Mouse (Mus musculus) intestine, postnatal 0 days (tissue): ENCODE data around the gene Pidd1. TPM values are rescaled to one million over a fixed set of nuclear protein-coding genes. Genes with fewer than 3 reads are reported as not detected.

Source experiments
- ATAC-seq: fragments of 200-750 bp; cut with Nextera tagmentation; 2 replicates; pipeline ENCODE4 v1.8.0; 2017; ENCODE audit warnings: mild to moderate bottlenecking, moderate TSS enrichment, moderate library complexity
- H3K27ac ChIP-seq: fragments of 300-500 bp; sonication (generic); 2 replicates; pipeline ENCODE4 v1.5.1; 2014; ENCODE audit warnings: mild to moderate bottlenecking, low read depth, low read length, moderate library complexity
- H3K27me3 ChIP-seq: fragments of 300-500 bp; sonication (generic); replicated peaks from 2 replicates; pipeline ENCODE4 v1.6.1; 2014; ENCODE audit warnings: low read length, mixed read lengths; ENCODE audit not compliant: control insufficient read depth, insufficient read depth
- H3K36me3 ChIP-seq: fragments of 300-500 bp; sonication (generic); 2 replicates; pipeline ENCODE4 v1.6.1; 2014; ENCODE audit warnings: mild to moderate bottlenecking, moderate library complexity; ENCODE audit not compliant: control insufficient read depth, insufficient read depth
- H3K4me1 ChIP-seq: fragments of 300-500 bp; sonication (generic); replicated peaks from 2 replicates; pipeline ENCODE4 v1.6.1; 2014; ENCODE audit warnings: antibody characterized with exemption, low read length, mixed read lengths; ENCODE audit not compliant: control insufficient read depth, insufficient read depth
- H3K4me2 ChIP-seq: fragments of 300-500 bp; sonication (generic); replicated peaks from 2 replicates; pipeline ENCODE4 v1.6.1; 2014; ENCODE audit warnings: low read depth, mild to moderate bottlenecking, moderate library complexity
- H3K4me3 ChIP-seq: fragments of 300-500 bp; sonication (generic); 2 replicates; pipeline ENCODE4 v1.5.1; 2014; ENCODE audit warnings: low read depth, low read length
- H3K9ac ChIP-seq: fragments of 300-500 bp; sonication (generic); 2 replicates; pipeline ENCODE4 v1.6.1; 2014; ENCODE audit warnings: mild to moderate bottlenecking, low read depth, low read length
- H3K9me3 ChIP-seq: fragments of 300-500 bp; sonication (generic); 2 replicates; pipeline ENCODE4 v1.6.1; 2016; ENCODE audit warnings: mixed run types; ENCODE audit not compliant: control insufficient read depth
- CTCF ChIP-seq: sonication (generic); IDR thresholded peaks from 2 replicates; pipeline ENCODE4 v1.5.1; 2016; ENCODE audit warnings: low read depth, mild to moderate bottlenecking, control low read depth, antibody characterized with exemption, moderate library complexity
- WGBS: fragments of 180-500 bp; shearing (Covaris S2); extraction: QIAGEN DNeasy Blood & Tissue Kit; methylation state at CpG from one replicate; pipeline ENCODE4 v1.1.7; 2014; 5-methylcytosine and 5-hydroxymethylcytosine counted together
- polyA plus RNA-seq: library from polyadenylated mRNA; unstranded; fragments of >200 nt; fragmentation: Nextera tagmentation; extraction: Ambion mirVana; gene quantifications from 2 replicates; pipeline ENCODE4 v1.2.1, GENCODE M21; 2015

Pidd1 gene
- polyA plus RNA-seq, 1 experiment from 2014 or later: 1.6 TPM

DNA sequence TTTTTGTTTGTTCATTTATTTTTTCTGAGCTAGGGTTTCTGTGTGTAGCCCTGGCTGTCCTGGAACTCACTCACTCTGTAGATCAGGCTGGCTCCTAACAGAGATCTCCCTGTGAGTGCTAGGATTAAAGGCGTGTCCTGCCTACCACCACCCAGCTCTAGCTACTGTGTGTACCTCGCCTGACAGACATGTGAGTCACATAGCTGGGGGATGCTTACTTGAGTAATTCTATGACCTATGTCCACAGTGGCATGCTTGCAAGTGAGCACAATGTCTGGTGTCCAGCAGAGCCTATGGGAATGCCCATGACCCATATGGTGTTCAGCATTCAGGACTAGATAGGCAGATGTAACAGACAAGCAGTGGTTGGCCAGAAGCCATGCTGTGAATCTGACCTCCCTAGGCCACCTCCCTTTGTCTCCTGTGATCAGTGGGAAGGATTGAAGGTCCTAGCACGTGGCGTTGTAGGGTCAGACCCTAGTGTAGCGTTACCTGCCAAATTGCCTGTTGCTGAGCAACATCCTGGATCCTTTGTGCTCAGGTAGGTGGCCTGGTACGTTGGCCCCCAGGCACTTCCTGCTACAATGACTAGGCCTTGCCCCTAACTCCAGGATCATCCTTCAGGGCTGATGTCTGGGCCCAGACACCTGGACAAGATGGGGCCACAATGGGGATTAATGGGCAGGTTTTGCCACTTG, 27.5 kb downstream of the Pidd1 start:
- WGBS: 76% methylated on average over 6 of the region's 6 CpGs
- Histone ChIP-seq H3K4me3 (no peak overlapping the region), H3K9me3 (no peaks in the 10 kb centered on the region), H3K9ac (no peak overlapping the region), H3K4me2 (no peak overlapping the region), H3K27ac (peak overlapping the region; percentile 16; the same call in 1 of the 2 replicates), H3K4me1 (peaks cover 5% of the 10 kb centered on the region; the same call in 1 of the 2 replicates), H3K36me3 (no peaks in the 10 kb centered on the region), H3K27me3 (no peaks in the 10 kb centered on the region)
- ATAC-seq: no peak
- TF ChIP-seq CTCF: no peak

DNA sequence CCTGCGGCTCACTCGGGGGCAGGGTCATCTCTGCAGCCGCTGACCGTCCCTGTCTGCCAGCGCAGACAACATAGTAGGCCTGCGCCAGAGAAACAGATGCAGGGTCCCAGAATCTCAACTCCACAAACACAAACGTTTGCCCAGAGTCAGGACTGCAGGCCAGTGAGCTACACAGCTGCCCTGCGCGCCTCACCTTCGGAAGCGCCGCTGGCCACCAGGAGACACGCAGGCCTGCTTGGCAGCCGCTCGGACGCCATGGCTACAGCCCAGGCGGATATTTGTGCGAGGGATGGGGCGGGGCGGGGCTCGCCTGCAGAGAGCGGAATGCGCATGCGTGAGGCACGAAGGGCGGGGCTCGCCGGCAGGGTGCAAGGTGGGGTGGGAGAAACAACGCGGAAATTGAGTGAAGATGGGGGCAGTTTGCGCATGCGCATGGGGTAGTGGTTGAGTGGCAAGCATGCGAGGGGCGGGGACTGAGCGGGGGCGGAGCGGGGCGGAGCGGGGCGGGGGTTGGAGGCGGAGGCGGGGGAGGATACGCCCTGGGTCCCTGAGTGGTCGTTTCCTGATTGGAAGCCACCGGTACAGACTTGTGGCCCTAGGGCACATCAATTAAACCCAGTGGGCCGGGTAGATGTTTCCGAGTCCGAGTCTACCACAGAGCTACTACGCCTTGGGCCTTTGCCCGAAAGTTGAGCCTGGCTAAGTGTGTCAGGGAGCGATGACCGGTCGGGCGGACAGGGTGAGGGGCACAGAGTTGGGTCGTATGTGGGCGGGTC, 29.8 kb downstream of the Pidd1 start, which contains the start of gene Gatd1:
Gatd1 (minus strand) TSS at position 328 of the 776 bp plus-strand sequence.
- under 1% methylated on average over 56 of the region's 56 CpGs for WGBS
- peak; percentile 54 for TF ChIP-seq CTCF

DNA sequence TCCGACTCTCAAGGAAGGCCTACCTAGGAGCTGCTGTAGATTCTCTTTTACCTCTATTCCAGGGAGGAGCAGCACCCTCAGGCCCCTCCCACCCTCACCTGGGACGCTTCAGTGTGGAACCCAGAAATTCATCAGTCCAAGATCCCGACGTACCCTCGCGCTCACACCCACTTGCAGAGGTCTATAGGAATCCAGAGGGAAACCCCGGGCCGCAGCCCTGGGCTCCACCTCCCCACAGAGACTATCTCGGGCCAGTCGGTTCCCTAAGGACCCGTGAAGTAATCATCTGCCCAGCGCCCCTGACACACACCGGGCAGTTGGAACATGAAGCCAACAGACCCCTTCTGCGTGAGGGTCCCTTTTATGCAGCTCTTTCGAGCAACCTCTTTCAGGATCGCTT, 30.5 kb downstream of the Pidd1 start:
- TF ChIP-seq CTCF: no peak
- Histone ChIP-seq H3K27ac (peak overlapping the region; percentile 84), H3K36me3 (peaks cover 19% of the 10 kb centered on the region; the same call in 1 of the 2 replicates), H3K4me2 (peak overlapping the region; percentile 90), H3K4me3 (peak overlapping the region; percentile 59), H3K4me1 (peaks cover 5% of the 10 kb centered on the region; the same call in 1 of the 2 replicates), H3K9me3 (no peaks in the 10 kb centered on the region), H3K9ac (peak overlapping the region; percentile 65), H3K27me3 (no peaks in the 10 kb centered on the region)
- WGBS: 1% methylated on average over 16 of the region's 16 CpGs
- no peak for ATAC-seq

More for the DNA sequence above, 29.8 kb downstream of the Pidd1 start, which contains the start of gene Gatd1:
- Histone ChIP-seq H3K9me3 (no peaks in the 10 kb centered on the region), H3K4me2 (peak within 1 kb of the TSS; percentile 90), H3K27me3 (no peaks in the 10 kb centered on the region), H3K27ac (peak within 1 kb of the TSS; percentile 84), H3K4me1 (peaks cover 5% of the 10 kb centered on the region; the same call in 1 of the 2 replicates), H3K9ac (peak within 1 kb of the TSS; percentile 65), H3K4me3 (peak within 1 kb of the TSS; percentile 59), H3K36me3 (peaks cover 16% of the 10 kb centered on the region; the same call in 1 of the 2 replicates)
- peak; percentile 91 for ATAC-seq

DNA sequence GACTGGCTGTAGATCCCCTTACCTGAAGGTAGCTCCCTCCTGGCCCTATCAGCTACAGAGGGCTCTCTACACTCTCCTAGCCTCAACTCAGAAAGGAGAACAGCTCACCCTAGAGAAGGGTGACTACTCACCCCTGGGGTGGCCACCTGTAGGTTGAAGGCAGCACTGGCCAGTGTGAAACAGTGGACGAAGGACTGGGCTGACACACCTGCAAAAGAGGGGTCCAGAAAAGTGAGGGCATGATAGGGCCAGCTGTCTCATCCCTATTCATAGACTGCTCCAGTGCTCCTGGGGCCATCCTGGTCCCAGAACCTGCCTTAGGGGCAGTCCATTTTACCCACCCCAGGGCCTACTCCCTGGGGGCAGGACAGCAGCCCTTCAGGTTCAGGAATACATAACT, 32.2 kb downstream of the Pidd1 start:
- Histone ChIP-seq H3K27me3 (no peaks in the 10 kb centered on the region), H3K9me3 (no peaks in the 10 kb centered on the region), H3K4me2 (no peak overlapping the region), H3K4me1 (peaks cover 5% of the 10 kb centered on the region; the same call in 1 of the 2 replicates), H3K27ac (no peak overlapping the region), H3K36me3 (peaks cover 24% of the 10 kb centered on the region; the same call in 1 of the 2 replicates), H3K4me3 (no peak overlapping the region), H3K9ac (no peak overlapping the region)
- WGBS: 100% methylated on average over 1 of the region's 1 CpGs
- ATAC-seq: no peak
- TF ChIP-seq CTCF: no peak

DNA sequence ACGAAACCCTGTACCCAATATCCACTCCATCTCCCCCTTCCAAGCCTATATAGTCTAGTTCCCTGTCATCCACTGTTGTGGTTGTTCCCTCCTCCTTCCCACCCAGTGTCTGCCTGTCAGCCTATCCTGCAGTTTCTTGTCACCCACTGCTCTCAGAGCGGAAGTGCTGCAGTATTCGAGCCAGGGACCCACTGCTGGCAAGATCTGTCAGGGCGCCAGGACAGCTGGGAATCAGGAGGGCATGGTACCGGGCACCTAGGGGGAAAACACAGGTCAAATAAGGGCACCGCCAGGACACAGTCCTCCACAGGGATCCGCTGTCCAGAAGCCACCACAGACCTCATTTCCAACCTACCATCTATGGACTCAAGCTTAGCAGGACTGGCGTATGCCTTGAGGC, 33.2 kb downstream of the Pidd1 start:
- Histone ChIP-seq H3K4me3 (no peak overlapping the region), H3K9me3 (no peaks in the 10 kb centered on the region), H3K9ac (no peak overlapping the region), H3K27ac (no peak overlapping the region), H3K27me3 (no peaks in the 10 kb centered on the region), H3K4me1 (peaks cover 5% of the 10 kb centered on the region; the same call in 1 of the 2 replicates), H3K4me2 (no peak overlapping the region), H3K36me3 (peaks cover 24% of the 10 kb centered on the region; the same call in 1 of the 2 replicates)
- no peak for ATAC-seq
- no peak for TF ChIP-seq CTCF
- 96% methylated on average over 8 of the region's 8 CpGs for WGBS

DNA sequence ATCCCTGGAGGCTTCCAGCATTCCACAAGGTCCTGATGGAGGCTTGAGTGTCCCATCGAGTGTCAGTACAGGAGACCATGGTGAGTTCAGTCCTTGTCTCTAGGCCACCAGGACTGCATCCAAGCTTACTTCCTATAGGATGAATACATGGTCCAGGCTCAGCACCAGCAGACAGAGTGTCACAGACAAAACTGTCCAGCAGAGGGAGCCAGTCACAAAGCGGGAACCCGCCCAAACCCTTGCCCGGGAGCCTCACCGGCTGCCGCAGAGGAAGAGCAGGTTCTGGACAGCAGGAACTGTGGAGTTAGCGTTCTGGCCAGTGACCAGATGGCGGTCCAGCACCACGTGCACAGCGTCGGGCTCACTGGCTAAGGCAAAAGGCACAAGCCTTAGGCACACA, 35.0 kb downstream of the Pidd1 start:
- no peaks in the 10 kb centered on the region for H3K27me3 ChIP-seq
- H3K4me3 ChIP-seq: no peak overlapping the region
- no peak overlapping the region; the same call in 1 of the 2 replicates for H3K4me2 ChIP-seq
- peaks cover 5% of the 10 kb centered on the region; the same call in 1 of the 2 replicates for H3K4me1 ChIP-seq
- TF ChIP-seq CTCF: peak; percentile 98
- H3K36me3 ChIP-seq: peaks cover 24% of the 10 kb centered on the region; the same call in 1 of the 2 replicates
- peak; percentile 67 for ATAC-seq
- no peak overlapping the region for H3K9ac ChIP-seq
- H3K9me3 ChIP-seq: no peaks in the 10 kb centered on the region
- no peak overlapping the region for H3K27ac ChIP-seq
- WGBS: 12% methylated on average over 11 of the region's 11 CpGs
